Comparison of ENCODE assay signal across 13 mouse cellular contexts in the genomic region with DNA sequence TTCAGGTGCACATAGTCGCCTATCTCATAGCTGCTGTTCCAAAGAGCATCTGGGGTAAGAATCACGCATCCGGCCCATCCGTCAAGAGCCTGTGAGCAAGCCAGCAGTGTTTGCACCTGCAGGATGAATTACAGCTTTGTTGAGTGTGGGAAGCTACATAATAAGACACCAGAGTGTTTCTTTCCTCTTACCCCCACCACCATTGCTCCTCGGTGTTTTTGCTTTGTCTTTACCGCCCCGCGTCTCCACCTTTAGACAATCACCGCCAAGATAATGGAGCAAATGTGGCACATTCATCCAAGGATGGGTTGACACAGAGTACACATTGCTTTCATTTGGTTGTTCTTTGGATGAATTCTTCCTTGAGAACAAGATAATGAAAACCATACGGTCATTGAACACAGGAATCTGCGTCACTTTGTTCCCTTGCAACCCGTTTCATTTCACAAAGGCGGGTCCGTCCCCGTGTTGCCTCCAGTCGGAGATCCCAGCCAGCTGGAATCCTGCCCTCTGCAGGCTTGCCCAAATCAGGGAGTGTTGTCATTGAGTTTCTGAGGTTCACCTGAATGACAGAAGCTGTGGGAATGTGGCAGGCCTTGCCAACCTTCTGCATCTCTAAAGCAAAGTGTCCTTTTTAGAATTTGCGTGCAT.
DNase-seq lines count a peak whose midpoint lies in the region; ATAC-seq and TF ChIP-seq lines count a peak whose summit lies in the region.
"Had no signal": no experiment of that assay in that cellular context is flagged by ENCODE, and none has a peak within 500 bp of the region (broad histone marks: within the 10 kb centered on the region; RNA-seq: fewer than 3 reads in every experiment).

No protein-coding gene starts in this region.

- H3K9ac ChIP-seq in heart, embryonic 12.5 days, result no peak overlapping the region
- no peak overlapping the region for H3K9ac ChIP-seq in limb, embryonic 11.5 days (ENCODE audit: low read length)
- no peak overlapping the region for H3K9ac ChIP-seq in stomach, postnatal 0 days (ENCODE audit: low read length)
- H3K9ac ChIP-seq: liver, embryonic 14.5 days had no signal

- no peak for TF ChIP-seq EP300 in stomach, postnatal 0 days (optimal IDR thresholded peaks at IDR 0.05)

- H3K9me3 ChIP-seq in heart, embryonic 12.5 days (replicated peaks), result no peaks in the 10 kb centered on the region
- H3K9me3 ChIP-seq in limb, embryonic 11.5 days (ENCODE audit: control insufficient read depth, low read length), result no peaks in the 10 kb centered on the region
- no peaks in the 10 kb centered on the region for H3K9me3 ChIP-seq in stomach, postnatal 0 days (ENCODE audit: control insufficient read depth, low read length)
- H3K9me3 ChIP-seq: G1E had no signal

- no peaks in the 10 kb centered on the region for H3K36me3 ChIP-seq in heart, embryonic 12.5 days
- no peaks in the 10 kb centered on the region for H3K36me3 ChIP-seq in limb, embryonic 11.5 days (ENCODE audit: control insufficient read depth, insufficient read depth, low read length)
- H3K36me3 ChIP-seq in stomach, postnatal 0 days (ENCODE audit: control insufficient read depth, insufficient read depth, low read length), result no peaks in the 10 kb centered on the region
- H3K36me3 ChIP-seq: G1E had no signal

- no peaks in the 10 kb centered on the region for H3K4me1 ChIP-seq in heart, embryonic 12.5 days (replicated peaks)
- no peaks in the 10 kb centered on the region for H3K4me1 ChIP-seq in limb, embryonic 11.5 days (ENCODE audit: control insufficient read depth, insufficient read depth, low read length)
- no peaks in the 10 kb centered on the region for H3K4me1 ChIP-seq in stomach, postnatal 0 days (replicated peaks; ENCODE audit: control insufficient read depth, insufficient read depth)

- H3K4me3 ChIP-seq in heart, embryonic 12.5 days, result no peak overlapping the region
- H3K4me3 ChIP-seq in limb, embryonic 11.5 days (ENCODE audit: low read depth, low read length), result no peak overlapping the region
- H3K4me3 ChIP-seq in stomach, postnatal 0 days (ENCODE audit: low read depth, low read length), result no peak overlapping the region
- H3K4me3 ChIP-seq: myocyte had no signal

- ATAC-seq in heart, embryonic 12.5 days (ENCODE audit: insufficient number of reproducible peaks, low FRiP score), result no peak
- no peak for ATAC-seq in limb, embryonic 11.5 days (ENCODE audit: insufficient number of reproducible peaks, low FRiP score, low TSS enrichment, low read depth)
- ATAC-seq in stomach, postnatal 0 days (ENCODE audit: low FRiP score, low TSS enrichment), result no peak

- no peaks in the 10 kb centered on the region for H3K27me3 ChIP-seq in heart, embryonic 12.5 days (replicated peaks)
- no peaks in the 10 kb centered on the region for H3K27me3 ChIP-seq in limb, embryonic 11.5 days (ENCODE audit: control insufficient read depth, insufficient read depth, low read length)
- no peaks in the 10 kb centered on the region for H3K27me3 ChIP-seq in stomach, postnatal 0 days (ENCODE audit: control insufficient read depth, insufficient read depth, low read length)

- WGBS in heart, embryonic 12.5 days, result 84% methylated on average over 17 of the region's 17 CpGs
- WGBS in limb, embryonic 11.5 days, result 65% methylated on average over 17 of the region's 17 CpGs
- 84% methylated on average over 17 of the region's 17 CpGs for WGBS in stomach, postnatal 0 days

- no peak overlapping the region for H3K27ac ChIP-seq in heart, embryonic 12.5 days (ENCODE audit: poor library complexity, severe bottlenecking)
- no peak overlapping the region for H3K27ac ChIP-seq in limb, embryonic 11.5 days (replicated peaks; ENCODE audit: low read depth, low read length)
- H3K27ac ChIP-seq in stomach, postnatal 0 days (replicated peaks), result no peak overlapping the region
- H3K27ac ChIP-seq: liver, embryonic 14.5 days had no signal

- no peak for TF ChIP-seq CTCF in stomach, postnatal 0 days (IDR thresholded peaks at IDR 0.05; ENCODE audit: low read depth)

- DNase-seq in heart, adult 18-20 months, result peak; percentile 32 to 47
- DNase-seq in ZHBTc4 (ENCODE audit: low read depth, low spot score), result peak; percentile 39
- peak; percentile 48 for DNase-seq in forelimb bud, embryonic 11.5 days (ENCODE audit: low read depth, low spot score)
- DNase-seq in limb, embryonic 11.5 days (ENCODE audit: low spot score), result peak; percentile 38
- DNase-seq in stomach, postnatal 0 days (ENCODE audit: low spot score), result no peak
- no peak for DNase-seq in frontal cortex, postnatal 10 days (ENCODE audit: low spot score in 2 of 2)
- no peak for DNase-seq in kidney, postnatal 10 days
- DNase-seq: cerebellum, adult 11-12 months; kidney, postnatal 25 days had no signal

- H3K4me2 ChIP-seq in heart, embryonic 12.5 days, result no peak overlapping the region
- no peak overlapping the region for H3K4me2 ChIP-seq in limb, embryonic 11.5 days (ENCODE audit: low read depth, severe bottlenecking)
- no peak overlapping the region for H3K4me2 ChIP-seq in stomach, postnatal 0 days (replicated peaks; ENCODE audit: low read depth)

Comparison
In these comparisons a context has a peak if more than half of its experiments do, and no peak if none do; other contexts are left out.
1. DNase-seq: peak in heart, adult 18-20 months (2 of 2), ZHBTc4 (single experiment), forelimb bud, embryonic 11.5 days (single experiment) and limb, embryonic 11.5 days (single experiment); none in stomach, postnatal 0 days (single experiment), frontal cortex, postnatal 10 days (0 of 2) and kidney, postnatal 10 days (single experiment).